Mouse (Mus musculus): Measurements from ENCODE around the gene Slc36a1. TPM values are rescaled to one million over a fixed set of nuclear protein-coding genes. Genes with fewer than 3 reads are reported as not detected.

The Slc36a1 gene
- 2.3 TPM for polyA plus RNA-seq (2017; shearing (Covaris generic))

GRCm38 (mm10) chr11:55204159-55204596 lies at the start of gene Slc36a1:
Gene Slc36a1, plus strand, starts transcription at chr11:55204350.

GRCm38 (mm10) chr11:55184733-55185291 lies 19.3 kb upstream of the Slc36a1 start, which contains the start of gene Slc36a2:
Gene Slc36a2, minus strand, starts transcription at chr11:55185077.

Other genes starting within 250 kb of the Slc36a1 start
- 164 TPM for gene Tnip1, start 241.4 kb upstream of the Slc36a1 start, polyA plus RNA-seq (2017; shearing (Covaris generic))
- gene Anxa6, start 170.9 kb upstream of the Slc36a1 start, polyA plus RNA-seq (2017; shearing (Covaris generic)) = 473 TPM
- 60.0 TPM for gene Ccdc69, start 126.2 kb upstream of the Slc36a1 start, polyA plus RNA-seq (2017; shearing (Covaris generic))
- gene Gm2a, start 106.2 kb upstream of the Slc36a1 start, polyA plus RNA-seq (2017; shearing (Covaris generic)) = 107 TPM
- 0.69 TPM for gene Slc36a3, start 52.6 kb upstream of the Slc36a1 start, polyA plus RNA-seq (2017; shearing (Covaris generic))
- not detected for gene Slc36a2, start 19.3 kb upstream of the Slc36a1 start, polyA plus RNA-seq (2017; shearing (Covaris generic))
- gene Fat2, start 132.2 kb downstream of the Slc36a1 start, polyA plus RNA-seq (2017; shearing (Covaris generic)) = 0.01 TPM
- gene Sparc, start 218.8 kb downstream of the Slc36a1 start, polyA plus RNA-seq (2017; shearing (Covaris generic)) = 0.37 TPM